Mouse (Mus musculus): ENCODE data around the gene Prpf31. TPM values are rescaled to one million over a fixed set of nuclear protein-coding genes. Genes with fewer than 3 reads are reported as not detected.

The Prpf31 gene
- 10 to 100 TPM; 64.3 to 67.5 TPM for total RNA-seq (2023)

DNA sequence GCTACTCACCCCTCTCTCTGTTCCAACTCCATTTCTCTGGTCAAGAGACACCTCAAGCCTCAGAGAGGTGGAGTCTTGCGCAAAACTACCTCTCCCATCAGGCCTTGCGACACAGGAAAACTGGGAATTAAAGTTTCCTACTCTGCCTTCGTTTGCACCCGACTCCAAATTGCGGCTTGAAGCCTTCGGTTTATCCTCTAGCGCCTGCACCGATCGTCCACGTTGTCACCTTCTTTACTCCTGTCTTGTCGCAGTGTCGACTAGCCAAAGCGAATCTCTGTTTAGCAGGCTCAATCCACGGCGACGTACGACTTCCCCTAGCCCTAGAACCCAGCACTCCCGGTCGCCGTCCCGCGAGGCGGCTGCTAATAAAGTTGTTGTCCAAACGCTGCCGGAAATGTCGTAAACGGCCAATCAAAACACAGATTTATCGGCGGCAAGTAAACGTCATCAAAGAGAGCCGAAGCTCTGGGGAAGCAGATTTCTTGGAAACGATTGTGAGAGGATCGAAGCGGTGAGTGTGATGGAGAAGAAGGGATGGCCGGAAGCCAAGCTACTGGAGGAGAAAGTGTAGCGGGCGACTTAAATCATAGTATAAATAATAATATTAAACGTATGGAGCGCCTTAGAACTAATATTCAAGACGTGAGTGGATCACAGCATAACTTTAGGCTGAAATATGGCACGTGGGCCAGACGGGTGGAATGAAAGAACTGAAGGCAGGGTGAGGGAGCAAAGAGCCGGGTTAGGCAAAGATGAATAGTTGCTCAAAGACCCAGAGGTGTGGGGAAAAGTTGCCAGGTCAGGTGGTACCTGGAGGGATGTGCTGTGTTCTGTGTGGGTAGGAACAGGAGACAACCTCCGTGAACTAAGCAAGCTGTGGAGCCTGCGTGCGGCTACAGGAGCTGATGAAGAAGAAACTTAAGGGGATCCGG lies at the start of gene Prpf31, which contains the start of gene Tfpt:
TSS of gene Prpf31 (plus strand) at position 443 of the 935 bp plus-strand sequence.
TSS of gene Tfpt (minus strand) at position 387 of the 935 bp plus-strand sequence.

GRCm38 (mm10) chr7:3616057-3616388 lies 13.8 kb upstream of the Prpf31 start, which contains the start of gene Oscar:
Gene Oscar (minus strand): TSS chr7:3616157.

GRCm38 (mm10) chr7:3617242-3617995 lies 12.4 kb upstream of the Prpf31 start, which contains the start of gene Ndufa3:
Gene Ndufa3 (plus strand): TSS chr7:3617373.

DNA sequence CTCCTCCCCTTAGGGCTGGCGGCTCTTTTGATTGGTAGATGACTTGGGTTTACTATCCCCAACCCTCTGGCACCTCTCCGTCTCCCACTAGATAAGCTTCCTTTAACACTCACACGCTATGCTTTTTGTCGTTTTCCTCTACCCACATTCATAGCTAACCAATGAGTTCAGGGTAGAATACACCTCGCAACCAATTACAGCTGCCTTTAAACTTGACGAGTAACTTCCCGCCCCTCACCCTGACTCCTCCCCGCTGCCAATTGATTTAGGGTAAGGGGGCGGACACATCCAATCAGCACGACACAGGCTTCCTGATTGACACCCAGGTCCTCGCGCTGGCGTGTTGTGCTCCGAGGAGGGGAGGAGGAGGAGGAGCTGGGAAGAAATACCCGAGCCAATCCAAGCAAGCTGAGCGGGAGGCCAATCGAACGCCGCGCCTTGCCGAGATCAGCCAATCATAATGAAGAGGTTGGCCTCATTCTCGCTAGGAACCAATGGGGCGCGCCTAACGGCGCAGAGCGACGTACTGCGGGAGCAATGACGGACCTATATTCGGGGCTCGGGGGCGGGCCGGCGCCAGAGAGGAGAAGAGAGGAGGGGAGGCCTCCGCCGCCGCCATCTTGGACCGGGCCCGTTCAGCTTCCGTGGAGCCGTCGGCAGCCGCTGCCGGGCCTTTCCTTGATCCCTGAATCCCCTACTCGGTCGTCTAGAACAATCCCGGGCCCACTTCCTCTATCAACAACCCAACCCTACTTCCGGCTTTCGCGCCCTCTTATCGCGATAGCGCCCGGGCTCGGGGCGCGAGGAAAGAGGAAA lies 15.1 kb downstream of the Prpf31 start, which contains the start of gene Cnot3:
TSS of gene Cnot3 (plus strand) at position 597 of the 816 bp plus-strand sequence.

GRCm38 (mm10) chr7:3665215-3666114 lies 35.7 kb downstream of the Prpf31 start, which contains the start of gene Leng1:
Gene Leng1 (minus strand): TSS chr7:3665840.

GRCm38 (mm10) chr7:3677342-3677741 lies 47.6 kb downstream of the Prpf31 start, which contains the start of gene Tmc4:
Gene Tmc4 (minus strand): TSS chr7:3677553.

Other genes starting within 250 kb of the Prpf31 start
- not detected for gene Cacng8, start 239.3 kb upstream of the Prpf31 start, total RNA-seq (2023)
- gene Cacng6, start 205.8 kb upstream of the Prpf31 start, total RNA-seq (2023): not detected
- not detected for gene Tarm1, start 127.4 kb upstream of the Prpf31 start, total RNA-seq (2023)
- not detected for gene Oscar, start 13.8 kb upstream of the Prpf31 start, total RNA-seq (2023)
- gene Ndufa3, start 12.6 kb upstream of the Prpf31 start, total RNA-seq (2023): 100 to 1,000 TPM; 346 to 367 TPM
- gene Tfpt, start 56 bp upstream of the Prpf31 start, total RNA-seq (2023): 10 to 100 TPM; 18.8 to 22.4 TPM
- gene Cnot3, start 15.3 kb downstream of the Prpf31 start, total RNA-seq (2023): 100 to 1,000 TPM; 114 to 141 TPM
- 10 to 100 TPM; 14.1 to 14.5 TPM for gene Leng1, start 35.9 kb downstream of the Prpf31 start, total RNA-seq (2023)
- 10 to 100 TPM; 10.7 to 11.3 TPM for gene Tmc4, start 47.6 kb downstream of the Prpf31 start, total RNA-seq (2023)
- 10 to 100 TPM; 24.6 to 26.1 TPM for gene Tsen34, start 62.9 kb downstream of the Prpf31 start, total RNA-seq (2023)
- 10 to 100 TPM; 58.2 to 69.3 TPM for gene Mboat7, start 63.5 kb downstream of the Prpf31 start, total RNA-seq (2023)
- gene Rps9, start 74.0 kb downstream of the Prpf31 start, total RNA-seq (2023): 1,000 to 10,000 TPM; 2,583 to 2,648 TPM
- gene Pirb, start 90.4 kb downstream of the Prpf31 start, total RNA-seq (2023): under 1 TPM; 0.68 to 0.93 TPM
- under 1 TPM; 0.44 to 0.50 TPM for gene Gm15448, start 195.7 kb downstream of the Prpf31 start, total RNA-seq (2023)
- 1 to 10 TPM in 1 of 2 experiments, under 1 TPM in 1; 0.47 to 1.3 TPM for gene Pira2, start 215.1 kb downstream of the Prpf31 start, total RNA-seq (2023)